Mouse (Mus musculus) liver, embryonic 14.5 days (tissue): ENCODE measurements around the gene Iqschfp. TPM values are rescaled to one million over a fixed set of nuclear protein-coding genes. Genes with fewer than 3 reads are reported as not detected.

ENCODE experiments used
- ATAC-seq: fragments of 200-750 bp; cut with Nextera tagmentation; 2 replicates; pipeline ENCODE4 v1.8.0; 2017; ENCODE audit warnings: moderate number of reproducible peaks, mild to moderate bottlenecking, moderate library complexity; ENCODE audit not compliant: insufficient read depth
- DNase-seq, 3 experiments: peaks; one replicate each; pipeline ENCODE4 v3.0.0-alpha.2; 2012 to 2013; ENCODE audit warnings: low read depth in 3 of 3, low spot score in 3 of 3
- H3K27ac ChIP-seq: fragments of 300-500 bp; sonication (generic); 2 replicates; pipeline ENCODE4 v1.5.1; 2014; ENCODE audit warnings: moderate library complexity, mild to moderate bottlenecking, control low read depth, inconsistent platforms
- H3K27me3 ChIP-seq: fragments of 300-500 bp; sonication (generic); 2 replicates; pipeline ENCODE4 v1.6.1; 2014; ENCODE audit warnings: mild to moderate bottlenecking, low read length, moderate library complexity; ENCODE audit not compliant: control insufficient read depth, insufficient read depth
- H3K36me3 ChIP-seq: fragments of 300-500 bp; sonication (generic); replicated peaks from 2 replicates; pipeline ENCODE4 v1.6.1; 2014; ENCODE audit warnings: low read depth; ENCODE audit not compliant: control insufficient read depth, insufficient read depth
- H3K4me1 ChIP-seq, 2 experiments: fragments of 200-500 bp in 1 of 2; fragments of 300-500 bp in 1 of 2; sonication (generic) in 1 of 2; replicated peaks; 2 replicates each; pipeline ENCODE4 v1.6.1; 2012 to 2014; ENCODE audit warnings: antibody characterized with exemption in 1 of 2, inconsistent platforms in 1 of 2, low read length in 1 of 2; ENCODE audit not compliant: control insufficient read depth in 2 of 2, insufficient read depth in 2 of 2
- H3K4me2 ChIP-seq: fragments of 300-500 bp; sonication (generic); 2 replicates; pipeline ENCODE4 v1.6.1; 2014; ENCODE audit warnings: low read depth, mild to moderate bottlenecking, control low read depth, moderate library complexity
- H3K4me3 ChIP-seq, 2 experiments: fragments of 200-500 bp in 1 of 2; fragments of 300-500 bp in 1 of 2; sonication (generic) in 1 of 2; 2 replicates each; pipeline ENCODE4 v1.5.1; 2012 to 2014; ENCODE audit warnings: low read depth in 2 of 2, low read length in 2 of 2, mild to moderate bottlenecking in 2 of 2, control low read depth in 1 of 2, inconsistent platforms in 1 of 2, moderate library complexity in 1 of 2; ENCODE audit not compliant: insufficient read depth in 1 of 2
- H3K9ac ChIP-seq: fragments of 300-500 bp; sonication (generic); replicated peaks from 2 replicates; pipeline ENCODE4 v1.6.1; 2014; ENCODE audit warnings: mild to moderate bottlenecking, control low read depth, moderate library complexity
- H3K9me3 ChIP-seq: fragments of 300-500 bp; sonication (generic); 2 replicates; pipeline ENCODE4 v1.6.1; 2016; ENCODE audit warnings: low read length, mixed read lengths; ENCODE audit not compliant: control insufficient read depth
- CTCF ChIP-seq: IDR thresholded peaks from 2 replicates; pipeline ENCODE4 v1.5.1; 2016; ENCODE audit warnings: antibody characterized with exemption, low read depth, control low read depth
- EP300 ChIP-seq: IDR thresholded peaks from 2 replicates; pipeline ENCODE4 v1.6.1; 2016; ENCODE audit warnings: antibody characterized with exemption, low read depth
- WGBS: fragments of 180-500 bp; shearing (Covaris S2); extraction: QIAGEN DNeasy Blood & Tissue Kit; methylation state at CpG from one replicate; pipeline ENCODE4 v1.1.7; 2014; ENCODE audit not compliant: insufficient replicate concordance; 5-methylcytosine and 5-hydroxymethylcytosine counted together
- polyA plus RNA-seq, 2 experiments: library from polyadenylated mRNA; depleted of rRNA in 1 of 2; stranded (reverse) in 1 of 2; unstranded in 1 of 2; fragments of >200 nt; fragmentation: Nextera tagmentation in 1 of 2; extraction: Ambion mirVana in 1 of 2; gene quantifications; 2 replicates each; pipeline versions ENCODE4 v1.2.1 to v1.2.3; 2012 to 2014

The Iqschfp gene
- polyA plus RNA-seq, 2 experiments: not detected

DNA sequence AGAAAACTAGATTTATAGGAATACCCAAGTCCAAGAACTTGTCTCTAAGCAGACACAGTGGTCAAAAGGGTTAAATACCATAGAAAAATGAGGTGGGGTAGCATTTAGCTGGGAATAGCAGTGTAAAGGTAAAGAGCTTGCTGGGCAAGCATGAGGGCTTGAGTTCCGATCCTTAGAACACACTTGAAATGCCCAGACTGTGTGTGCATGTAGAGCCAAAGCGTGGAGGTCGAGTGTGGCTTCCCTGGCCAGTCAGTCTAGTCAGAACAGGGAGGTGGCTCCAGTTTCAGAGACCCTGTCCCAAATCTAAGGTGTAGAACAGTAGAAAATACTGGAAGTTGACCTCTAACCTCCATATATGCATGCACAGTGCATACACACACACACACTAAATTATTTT, 591.5 kb downstream of the Iqschfp start:
- H3K4me3 ChIP-seq: no peak overlapping the region
- no peak overlapping the region for H3K9ac ChIP-seq
- ATAC-seq: no peak
- 73% methylated on average over 3 of the region's 3 CpGs for WGBS
- no peak for DNase-seq
- no peaks in the 10 kb centered on the region for H3K27me3 ChIP-seq
- no peak overlapping the region for H3K27ac ChIP-seq
- no peaks in the 10 kb centered on the region for H3K36me3 ChIP-seq
- H3K4me2 ChIP-seq: no peak overlapping the region
- H3K4me1 ChIP-seq: no peaks in the 10 kb centered on the region
- no peaks in the 10 kb centered on the region for H3K9me3 ChIP-seq
- TF ChIP-seq EP300 (no peak), CTCF (no peak)

DNA sequence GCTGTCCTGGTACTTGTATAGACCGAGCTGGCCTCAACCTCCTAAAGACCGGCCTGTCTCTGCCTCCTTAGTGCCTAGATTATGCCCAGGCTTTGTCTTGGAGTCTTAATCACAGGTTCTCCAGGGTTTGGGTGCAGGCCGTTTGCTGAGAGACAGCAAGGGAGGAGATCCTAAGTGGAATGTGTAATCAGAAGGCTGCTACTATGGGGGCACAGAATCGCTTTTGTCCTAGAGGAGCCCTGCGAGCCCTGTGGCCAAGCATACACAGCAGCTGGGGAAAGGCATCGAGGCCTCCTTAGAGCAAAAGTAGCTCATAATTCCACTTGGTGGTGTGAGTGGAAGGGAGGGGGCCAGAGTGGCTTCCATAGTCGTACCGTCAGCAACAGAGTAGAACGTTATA, 592.0 kb downstream of the Iqschfp start:
- no peaks in the 10 kb centered on the region for H3K27me3 ChIP-seq
- H3K9ac ChIP-seq: no peak overlapping the region
- no peaks in the 10 kb centered on the region for H3K4me1 ChIP-seq
- H3K9me3 ChIP-seq: no peaks in the 10 kb centered on the region
- H3K36me3 ChIP-seq: no peaks in the 10 kb centered on the region
- 74% methylated on average over 9 of the region's 9 CpGs for WGBS
- DNase-seq (no peak), ATAC-seq (no peak)
- TF ChIP-seq CTCF (no peak), EP300 (no peak)
- H3K4me2 ChIP-seq: no peak overlapping the region
- H3K4me3 ChIP-seq: no peak overlapping the region
- no peak overlapping the region for H3K27ac ChIP-seq

DNA sequence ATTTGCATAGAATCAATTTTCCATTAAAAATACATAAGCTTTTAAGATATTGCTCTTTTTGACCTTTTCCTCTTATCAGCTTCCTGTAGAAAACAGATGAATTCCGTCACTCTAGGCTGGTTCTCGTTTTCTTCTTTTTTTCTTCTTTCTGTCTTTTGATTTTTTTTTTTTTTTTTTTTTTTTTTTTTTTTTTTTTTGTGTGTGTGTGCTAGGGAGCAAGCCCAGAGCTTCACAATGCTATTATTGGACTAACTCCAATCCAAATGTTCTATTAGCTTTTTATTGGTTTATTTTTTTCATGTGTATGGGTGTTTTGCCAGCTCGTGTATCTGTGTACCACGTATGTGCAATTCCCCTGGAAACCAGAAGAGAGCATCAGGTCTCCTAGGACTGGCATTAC, 592.5 kb downstream of the Iqschfp start:
- no peak overlapping the region for H3K27ac ChIP-seq
- no peaks in the 10 kb centered on the region for H3K9me3 ChIP-seq
- no peak overlapping the region for H3K4me3 ChIP-seq
- no peaks in the 10 kb centered on the region for H3K36me3 ChIP-seq
- DNase-seq (no peak), ATAC-seq (no peak)
- WGBS: 61% methylated on average over 4 of the region's 4 CpGs
- H3K4me1 ChIP-seq: no peaks in the 10 kb centered on the region
- H3K9ac ChIP-seq: no peak overlapping the region
- TF ChIP-seq EP300 (no peak), CTCF (no peak)
- no peaks in the 10 kb centered on the region for H3K27me3 ChIP-seq
- H3K4me2 ChIP-seq: no peak overlapping the region

DNA sequence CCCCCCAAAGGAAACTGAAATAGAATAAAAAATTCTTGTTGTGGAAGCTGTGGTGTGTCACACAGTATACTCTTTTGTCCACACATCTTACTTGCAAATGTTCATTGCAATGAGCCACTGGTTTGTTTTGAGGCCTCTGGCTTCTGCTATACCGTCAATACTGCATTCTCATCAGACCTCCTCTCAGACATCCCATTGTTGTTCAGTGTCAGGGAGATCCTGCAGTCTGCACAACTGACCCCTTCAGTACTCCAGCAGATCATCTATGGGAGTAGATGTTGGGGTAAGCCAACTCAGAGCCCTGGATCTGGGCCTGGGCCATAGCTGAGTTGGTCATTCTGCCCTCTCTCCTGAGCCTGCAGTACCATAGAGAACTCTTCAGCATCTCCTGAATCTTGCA, 595.6 kb downstream of the Iqschfp start:
- no peak overlapping the region for H3K9ac ChIP-seq
- H3K36me3 ChIP-seq: no peaks in the 10 kb centered on the region
- H3K4me3 ChIP-seq: no peak overlapping the region
- H3K27ac ChIP-seq: no peak overlapping the region
- no peaks in the 10 kb centered on the region for H3K4me1 ChIP-seq
- DNase-seq: no peak
- 76% methylated on average over 1 of the region's 1 CpGs for WGBS
- no peaks in the 10 kb centered on the region for H3K9me3 ChIP-seq
- H3K4me2 ChIP-seq: no peak overlapping the region
- no peak for ATAC-seq
- H3K27me3 ChIP-seq: peaks cover 2% of the 10 kb centered on the region; the same call in 1 of the 2 replicates
- no peak for TF ChIP-seq CTCF
- no peak for TF ChIP-seq EP300

DNA sequence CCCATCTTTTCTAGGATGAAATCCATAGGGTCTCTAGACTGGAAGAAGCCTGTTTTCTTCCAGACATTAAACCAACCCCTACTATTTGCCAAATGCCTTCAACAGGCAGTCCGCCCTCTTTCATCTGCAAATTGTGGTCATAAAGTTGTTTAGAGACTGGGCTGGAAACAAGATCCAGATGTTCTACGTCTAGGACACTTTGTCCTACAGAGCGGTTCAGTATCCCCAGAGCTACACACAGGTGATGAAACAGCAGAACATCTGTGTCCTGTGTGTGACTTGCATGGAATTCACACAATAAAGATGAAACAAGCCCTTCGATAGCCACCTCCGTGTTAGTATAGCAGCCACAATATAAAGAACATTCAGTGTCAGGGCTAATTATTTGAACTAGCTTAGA, 596.3 kb downstream of the Iqschfp start:
- H3K27me3 ChIP-seq: peaks cover 9% of the 10 kb centered on the region

More for the DNA sequence above, 596.3 kb downstream of the Iqschfp start:
- ATAC-seq: no peak
- Histone ChIP-seq H3K4me3 (no peak overlapping the region), H3K27ac (no peak overlapping the region), H3K9me3 (no peaks in the 10 kb centered on the region), H3K4me2 (no peak overlapping the region), H3K9ac (no peak overlapping the region), H3K36me3 (no peaks in the 10 kb centered on the region), H3K4me1 (peaks cover 0 to 4% of the 10 kb centered on the region in 2 experiments; a peak in 2 of 4 replicates)
- TF ChIP-seq CTCF (no peak), EP300 (no peak)
- WGBS: 64% methylated on average over 5 of the region's 5 CpGs
- DNase-seq: no peak
